Mouse (Mus musculus): ENCODE results near the gene Mt1. TPM values are rescaled to one million over a fixed set of nuclear protein-coding genes. Genes with fewer than 3 reads are reported as not detected.

The Mt1 gene
- total RNA-seq, 4 experiments from 2014 or later = 351 to 1,100 (median 605) TPM

DNA sequence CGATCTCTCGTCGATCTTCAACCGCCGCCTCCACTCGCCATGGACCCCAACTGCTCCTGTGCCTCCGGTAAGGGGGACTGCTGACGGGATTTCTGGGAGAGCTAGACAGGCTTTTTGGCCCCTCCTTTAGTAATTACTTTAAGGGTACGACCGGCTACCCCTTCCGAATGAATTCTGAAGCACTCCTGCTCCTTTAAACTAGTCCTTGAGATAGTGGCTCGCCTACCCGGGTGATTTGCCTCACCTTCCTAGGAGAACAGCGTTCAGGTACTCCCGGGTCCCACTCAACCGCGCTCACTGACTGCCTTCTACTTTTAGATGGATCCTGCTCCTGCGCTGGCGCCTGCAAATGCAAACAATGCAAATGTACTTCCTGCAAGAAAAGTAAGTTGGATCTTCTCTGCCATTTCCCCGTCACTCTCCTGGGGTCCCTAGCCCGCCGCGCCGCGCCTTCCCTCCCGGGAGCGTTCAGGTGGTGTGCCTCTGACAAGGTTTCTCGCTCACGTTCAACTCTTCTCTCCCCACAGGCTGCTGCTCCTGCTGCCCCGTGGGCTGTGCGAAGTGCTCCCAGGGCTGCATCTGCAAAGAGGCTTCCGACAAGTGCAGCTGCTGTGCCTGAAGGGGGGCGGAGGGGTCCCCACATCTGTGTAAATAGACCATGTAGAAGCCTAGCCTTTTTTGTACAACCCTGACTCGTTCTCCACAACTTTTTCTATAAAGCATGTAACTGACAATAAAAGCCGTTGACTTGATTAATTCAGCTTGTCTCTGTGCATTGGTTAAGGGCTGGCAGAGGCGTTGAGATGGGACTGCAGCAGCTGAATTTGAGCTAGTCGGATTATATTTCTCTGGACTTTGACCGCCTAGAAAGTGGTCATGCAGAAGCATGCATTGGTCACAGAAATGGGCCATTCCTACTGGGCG lies 5.8 kb upstream of the Mt1 start:
- DNase-seq (ENCODE audit: low spot score in 2 of 2) = no peak

- DNase-seq (ENCODE audit: low spot score in 2 of 2) = no peak
These were observed 5.0 kb upstream of the Mt1 start for GRCm38 (mm10) chr8:94173848-94174403.

DNA sequence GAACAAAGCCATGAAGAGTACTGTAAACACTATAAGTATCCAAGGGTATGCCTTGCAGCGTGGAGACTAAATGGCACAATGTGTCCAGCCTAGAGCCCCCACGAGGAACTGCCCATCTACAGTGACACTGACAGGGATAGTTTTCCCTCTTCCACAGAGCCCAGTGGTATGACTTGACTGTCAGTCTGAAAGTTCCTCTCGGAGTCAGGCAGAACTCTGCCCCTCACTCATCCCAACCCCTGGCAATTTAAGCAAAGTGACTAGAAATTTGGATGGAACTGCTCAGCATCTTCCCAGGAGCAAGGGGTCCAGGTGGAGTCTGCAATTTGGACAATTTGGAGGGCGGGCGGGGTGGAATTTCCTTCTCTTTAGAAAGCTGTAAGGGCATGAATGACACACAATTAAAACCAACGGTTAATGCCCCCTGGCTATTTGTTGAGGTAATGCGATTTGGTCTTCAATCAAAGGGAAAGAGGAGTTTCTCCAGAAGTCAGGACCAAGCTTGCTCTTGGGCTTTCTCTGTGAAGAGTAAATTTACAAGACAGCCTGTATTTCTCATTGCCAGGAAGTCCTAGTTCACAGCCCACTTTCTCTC lies 4.2 kb upstream of the Mt1 start:
- DNase-seq (ENCODE audit: low spot score in 2 of 2) = no peak

- DNase-seq (ENCODE audit: low spot score in 2 of 2) = no peak
These were observed 1.0 kb upstream of the Mt1 start for GRCm38 (mm10) chr8:94177716-94178390.

DNA sequence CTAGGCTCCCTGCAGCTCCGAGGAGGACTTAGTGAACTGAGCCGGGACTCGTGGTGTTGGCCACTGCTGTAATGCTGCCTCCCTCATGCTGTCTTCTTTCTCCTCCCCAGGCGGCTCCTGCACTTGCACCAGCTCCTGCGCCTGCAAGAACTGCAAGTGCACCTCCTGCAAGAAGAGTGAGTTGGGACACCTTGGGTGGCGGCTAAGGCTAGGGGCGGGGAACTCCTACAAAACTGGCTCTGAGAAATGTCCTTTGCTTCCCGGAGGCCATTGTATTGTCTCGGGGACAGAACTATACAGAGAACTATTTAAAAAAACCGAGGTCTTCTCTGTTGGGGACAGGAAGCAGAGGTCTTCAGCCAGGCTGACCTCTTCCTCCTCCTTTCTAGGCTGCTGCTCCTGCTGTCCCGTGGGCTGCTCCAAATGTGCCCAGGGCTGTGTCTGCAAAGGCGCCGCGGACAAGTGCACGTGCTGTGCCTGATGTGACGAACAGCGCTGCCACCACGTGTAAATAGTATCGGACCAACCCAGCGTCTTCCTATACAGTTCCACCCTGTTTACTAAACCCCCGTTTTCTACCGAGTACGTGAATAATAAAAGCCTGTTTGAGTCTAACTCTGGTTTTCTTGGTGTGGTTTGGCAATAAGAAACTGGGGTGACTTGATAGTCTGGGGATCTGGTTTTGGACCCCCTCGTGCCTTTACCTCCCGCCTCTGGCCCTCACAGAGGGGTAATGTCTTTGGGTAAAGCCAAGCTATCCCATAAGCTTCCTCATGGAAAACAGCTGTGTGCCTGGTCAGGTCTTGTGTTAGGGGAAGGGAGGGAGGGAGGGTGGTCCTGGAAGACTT lies 1.1 kb downstream of the Mt1 start:
- DNase-seq (ENCODE audit: low spot score in 2 of 2) = no peak

GRCm38 (mm10) chr8:94180561-94180908 lies 1.7 kb downstream of the Mt1 start:
- no peak for DNase-seq (ENCODE audit: low spot score in 2 of 2)

GRCm38 (mm10) chr8:94182055-94182929 lies 3.4 kb downstream of the Mt1 start:
- DNase-seq (ENCODE audit: low spot score in 2 of 2) = no peak

- DNase-seq (ENCODE audit: low spot score in 2 of 2) = peak in 1 of 2 experiments; percentile 74
These were observed 4.2 kb downstream of the Mt1 start for GRCm38 (mm10) chr8:94183117-94183516.

- DNase-seq (ENCODE audit: low spot score in 2 of 2) = no peak
These were observed 5.5 kb downstream of the Mt1 start for GRCm38 (mm10) chr8:94184357-94184843.

GRCm38 (mm10) chr8:94185791-94186190 lies 6.9 kb downstream of the Mt1 start:
- no peak for DNase-seq (ENCODE audit: low spot score in 2 of 2)

DNA sequence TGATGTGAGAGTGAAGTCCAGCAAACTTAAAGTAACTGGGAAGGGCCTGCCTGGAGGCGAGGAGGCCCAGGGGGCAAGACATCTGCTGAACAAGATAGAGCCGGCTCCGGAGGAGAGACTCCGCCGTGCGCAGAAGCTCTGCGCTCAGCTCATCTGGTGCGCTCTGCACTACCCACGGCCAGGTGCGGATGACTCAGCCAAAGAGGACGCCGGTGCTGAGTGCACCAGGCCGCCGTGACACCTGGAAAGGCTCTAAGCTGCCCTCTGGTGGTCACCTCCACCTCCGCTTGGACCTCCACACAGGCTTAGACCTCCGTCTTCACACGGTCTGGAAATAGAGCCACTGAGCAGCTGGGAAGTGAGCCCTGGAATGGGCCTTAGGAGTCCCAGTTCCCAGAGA lies 7.7 kb downstream of the Mt1 start:
- DNase-seq (ENCODE audit: low spot score in 2 of 2) = peak in 1 of 2 experiments; percentile 50

- no peak for DNase-seq (ENCODE audit: low spot score in 2 of 2)
These were observed 8.6 kb downstream of the Mt1 start for GRCm38 (mm10) chr8:94187290-94188002.

DNA sequence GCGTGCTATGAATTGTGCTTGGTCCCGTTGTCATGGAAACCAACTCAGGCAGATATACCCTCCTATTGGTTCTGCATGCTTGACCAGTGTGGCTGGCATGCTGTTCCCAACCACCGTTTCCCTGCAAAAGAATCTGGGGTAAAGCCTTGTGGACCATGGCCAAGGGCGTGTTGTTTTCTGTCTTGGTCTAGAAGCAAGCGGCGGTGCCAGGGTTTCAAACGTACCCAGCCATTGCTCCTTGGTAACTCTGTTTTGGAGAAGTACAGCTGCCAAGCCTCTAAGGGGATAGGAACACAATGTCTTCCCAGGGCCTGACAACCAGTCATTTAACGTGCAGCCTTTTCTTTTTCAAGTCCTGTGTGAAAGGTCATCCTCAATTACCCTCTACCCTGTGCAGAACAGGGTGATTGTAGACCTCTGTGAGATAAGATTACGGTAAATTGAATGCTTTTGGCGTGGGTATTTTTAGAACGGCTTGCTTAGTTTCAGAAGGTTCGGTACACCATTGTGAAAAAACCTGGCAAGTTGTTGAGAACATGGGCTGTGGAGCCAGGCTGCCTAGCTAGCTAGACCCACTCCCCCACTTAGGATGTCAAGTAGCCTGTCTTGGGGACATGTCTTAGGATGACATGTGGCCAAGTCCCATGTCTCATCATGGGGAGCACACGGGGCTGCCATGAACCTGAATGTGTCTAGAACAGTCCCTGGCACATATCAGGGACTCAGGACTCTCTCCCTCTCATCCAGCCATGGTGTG lies 10.6 kb downstream of the Mt1 start:
- peak; percentile 86 to 90 for DNase-seq (ENCODE audit: low spot score in 2 of 2)

DNA sequence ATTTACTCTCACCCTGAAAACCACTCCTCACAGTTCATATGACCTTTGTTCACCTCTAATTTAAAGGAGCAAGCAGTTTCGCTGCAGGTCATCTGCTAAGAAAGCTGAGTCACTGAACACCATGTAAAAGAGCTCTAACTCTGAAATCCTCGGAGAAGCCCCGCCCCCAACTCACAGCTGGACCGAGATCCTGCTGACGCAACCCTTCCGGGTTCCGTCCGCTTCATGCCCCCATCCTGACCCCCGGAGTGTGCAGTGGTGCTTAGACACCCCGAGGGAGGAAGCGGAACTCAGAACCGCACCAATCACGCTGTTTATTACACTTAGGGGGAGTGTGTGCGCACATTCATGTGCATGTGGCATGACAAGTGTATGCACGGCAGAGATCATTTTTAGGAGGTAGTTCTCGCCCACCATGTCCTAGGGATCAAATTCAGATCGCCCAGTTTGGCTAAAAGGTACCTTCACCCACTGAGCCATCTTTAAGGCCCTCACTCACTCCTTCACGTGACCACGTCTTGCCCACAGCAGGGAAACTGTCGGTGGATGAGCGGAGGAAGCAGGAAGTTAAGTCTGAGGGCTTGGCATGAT lies 12.3 kb downstream of the Mt1 start:
- no peak for DNase-seq (ENCODE audit: low spot score in 2 of 2)

- no peak for DNase-seq (ENCODE audit: low spot score in 2 of 2)
These were observed 14.0 kb downstream of the Mt1 start for GRCm38 (mm10) chr8:94192926-94193325.

GRCm38 (mm10) chr8:94194591-94195223 lies 15.8 kb downstream of the Mt1 start:
- no peak for DNase-seq (ENCODE audit: low spot score in 2 of 2)

GRCm38 (mm10) chr8:94199202-94199869 lies 20.5 kb downstream of the Mt1 start:
- peak in 1 of 2 experiments; percentile 77 for DNase-seq (ENCODE audit: low spot score in 2 of 2)

All from layer of hippocampus, adult 8-10 months (tissue).